Mouse (Mus musculus) neural tube, embryonic 12.5 days (tissue): ENCODE measurements around the gene Qser1. TPM values are rescaled to one million over a fixed set of nuclear protein-coding genes. Genes with fewer than 3 reads are reported as not detected.
"Not testable (repeated sequence)": the region's sequence is repeated elsewhere in the genome, so short reads cannot be mapped to it uniquely, and the experiment has no call there.

Source experiments
- ATAC-seq: fragments of 200-750 bp; cut with Nextera tagmentation; 2 replicates; pipeline ENCODE4 v1.8.0; 2017; ENCODE audit warnings: low read depth, mild to moderate bottlenecking, moderate TSS enrichment, moderate library complexity; ENCODE audit not compliant: low FRiP score
- H3K27ac ChIP-seq: fragments of 300-500 bp; sonication (generic); 2 replicates; pipeline ENCODE4 v1.5.1; 2016
- H3K27me3 ChIP-seq: fragments of 300-500 bp; sonication (generic); replicated peaks from 2 replicates; pipeline ENCODE4 v1.6.1; 2016; ENCODE audit warnings: mild to moderate bottlenecking
- H3K36me3 ChIP-seq: fragments of 300-500 bp; sonication (generic); 2 replicates; pipeline ENCODE4 v1.6.1; 2016; ENCODE audit warnings: mild to moderate bottlenecking
- H3K4me1 ChIP-seq: fragments of 300-500 bp; sonication (generic); 2 replicates; pipeline ENCODE4 v1.6.1; 2016
- H3K4me2 ChIP-seq: fragments of 300-500 bp; sonication (generic); replicated peaks from 2 replicates; pipeline ENCODE4 v1.6.1; 2016; ENCODE audit warnings: mild to moderate bottlenecking
- H3K4me3 ChIP-seq: fragments of 300-500 bp; sonication (generic); 2 replicates; pipeline ENCODE4 v1.5.1; 2016
- H3K9ac ChIP-seq: fragments of 300-500 bp; sonication (generic); 2 replicates; pipeline ENCODE4 v1.6.1; 2016; ENCODE audit warnings: mild to moderate bottlenecking
- H3K9me3 ChIP-seq: fragments of 300-500 bp; sonication (generic); 2 replicates; pipeline ENCODE4 v1.6.1; 2016; ENCODE audit warnings: mild to moderate bottlenecking
- WGBS: fragments of 180-500 bp; shearing (Covaris S2); methylation state at CpG from one replicate; pipeline ENCODE4 v1.1.7; 2016; 5-methylcytosine and 5-hydroxymethylcytosine counted together
- polyA plus RNA-seq: library from polyadenylated mRNA; unstranded; fragments of >200 nt; fragmentation: Nextera tagmentation; extraction: Ambion mirVana; gene quantifications from 2 replicates; pipeline ENCODE4 v1.2.1, GENCODE M21; 2016

The Qser1 gene
- polyA plus RNA-seq, 1 experiment from 2014 or later: 8.7 TPM

- H3K9me3 ChIP-seq: no peaks in the 10 kb centered on the region
- WGBS: 35% methylated on average over 16 of the region's 16 CpGs
- no peak overlapping the region for H3K9ac ChIP-seq
- H3K36me3 ChIP-seq: no peaks in the 10 kb centered on the region
- peaks cover 8% of the 10 kb centered on the region; the same call in 1 of the 2 replicates for H3K4me1 ChIP-seq
- no peak overlapping the region for H3K4me3 ChIP-seq
- H3K27ac ChIP-seq: no peak overlapping the region
- ATAC-seq: no peak
- peaks cover 20% of the 10 kb centered on the region for H3K27me3 ChIP-seq
- H3K4me2 ChIP-seq: peak overlapping the region; percentile 96
Measured at GRCm38 (mm10) chr2:104848235-104849161, 31.9 kb upstream of the Qser1 start.

- no peaks in the 10 kb centered on the region for H3K36me3 ChIP-seq
- ATAC-seq: no peak
- H3K4me2 ChIP-seq: no peak overlapping the region
- H3K9ac ChIP-seq: no peak overlapping the region
- peaks cover 20% of the 10 kb centered on the region for H3K27me3 ChIP-seq
- H3K4me1 ChIP-seq: peaks cover 8% of the 10 kb centered on the region; the same call in 1 of the 2 replicates
- H3K27ac ChIP-seq: no peak overlapping the region
- 63% methylated on average over 2 of the region's 2 CpGs for WGBS
- H3K4me3 ChIP-seq: no peak overlapping the region
- H3K9me3 ChIP-seq: no peaks in the 10 kb centered on the region
Measured at GRCm38 (mm10) chr2:104847645-104848044, 31.1 kb upstream of the Qser1 start.

- H3K27me3 ChIP-seq: peaks cover 20% of the 10 kb centered on the region
- no peak for ATAC-seq
- WGBS: 31% methylated on average over 4 of the region's 4 CpGs
- H3K27ac ChIP-seq: no peak overlapping the region
- H3K9ac ChIP-seq: no peak overlapping the region
- H3K4me3 ChIP-seq: no peak overlapping the region
- no peaks in the 10 kb centered on the region for H3K36me3 ChIP-seq
- peaks cover 8% of the 10 kb centered on the region; the same call in 1 of the 2 replicates for H3K4me1 ChIP-seq
- H3K9me3 ChIP-seq: no peaks in the 10 kb centered on the region
- H3K4me2 ChIP-seq: no peak overlapping the region
Measured at GRCm38 (mm10) chr2:104846638-104847414, 30.3 kb upstream of the Qser1 start.

DNA sequence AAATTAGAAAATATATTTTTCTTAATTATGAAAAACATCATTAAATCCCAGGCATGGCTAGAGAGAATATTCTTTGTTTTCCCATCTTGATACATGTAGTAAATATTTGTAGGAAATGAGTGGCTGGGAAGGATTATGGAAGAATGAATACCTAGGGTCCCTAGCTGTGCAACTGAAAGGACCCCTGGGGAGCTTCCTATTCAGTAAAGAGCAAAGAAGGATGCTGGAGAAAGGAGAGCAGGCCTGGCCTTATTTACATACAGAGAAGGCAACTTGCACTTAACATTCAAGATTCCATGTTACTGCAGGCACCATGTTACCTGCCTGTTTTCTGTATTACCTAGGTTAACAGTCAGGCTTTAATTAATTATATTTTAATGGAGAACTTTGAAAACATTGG is 26.0 kb upstream of the Qser1 start:
- Histone ChIP-seq H3K4me2 (no peak overlapping the region), H3K4me1 (no peaks in the 10 kb centered on the region), H3K27me3 (no peaks in the 10 kb centered on the region), H3K4me3 (no peak overlapping the region), H3K9me3 (no peaks in the 10 kb centered on the region), H3K9ac (no peak overlapping the region), H3K27ac (no peak overlapping the region), H3K36me3 (no peaks in the 10 kb centered on the region)
- no peak for ATAC-seq

GRCm38 (mm10) chr2:104841736-104842135 is 25.2 kb upstream of the Qser1 start:
- 91% methylated on average over 7 of the region's 7 CpGs for WGBS

GRCm38 (mm10) chr2:104840974-104841373 is 24.4 kb upstream of the Qser1 start:
- Histone ChIP-seq H3K4me1 (no peaks in the 10 kb centered on the region), H3K27me3 (no peaks in the 10 kb centered on the region), H3K36me3 (no peaks in the 10 kb centered on the region), H3K9ac (no peak overlapping the region), H3K4me3 (no peak overlapping the region), H3K27ac (no peak overlapping the region), H3K4me2 (no peak overlapping the region), H3K9me3 (no peaks in the 10 kb centered on the region)
- ATAC-seq: no peak

More at GRCm38 (mm10) chr2:104841736-104842135, 25.2 kb upstream of the Qser1 start:
- Histone ChIP-seq H3K4me1 (no peaks in the 10 kb centered on the region), H3K9ac (no peak overlapping the region), H3K36me3 (no peaks in the 10 kb centered on the region), H3K9me3 (no peaks in the 10 kb centered on the region), H3K4me3 (no peak overlapping the region), H3K4me2 (no peak overlapping the region), H3K27me3 (no peaks in the 10 kb centered on the region), H3K27ac (no peak overlapping the region)
- ATAC-seq: no peak

- Histone ChIP-seq H3K27ac (no peak overlapping the region), H3K9me3 (no peaks in the 10 kb centered on the region), H3K27me3 (no peaks in the 10 kb centered on the region), H3K4me1 (no peaks in the 10 kb centered on the region), H3K36me3 (no peaks in the 10 kb centered on the region), H3K4me2 (no peak overlapping the region), H3K9ac (no peak overlapping the region), H3K4me3 (no peak overlapping the region)
- no peak for ATAC-seq
- 90% methylated on average over 2 of the region's 2 CpGs for WGBS
Measured at GRCm38 (mm10) chr2:104832486-104832885, 15.9 kb upstream of the Qser1 start.

DNA sequence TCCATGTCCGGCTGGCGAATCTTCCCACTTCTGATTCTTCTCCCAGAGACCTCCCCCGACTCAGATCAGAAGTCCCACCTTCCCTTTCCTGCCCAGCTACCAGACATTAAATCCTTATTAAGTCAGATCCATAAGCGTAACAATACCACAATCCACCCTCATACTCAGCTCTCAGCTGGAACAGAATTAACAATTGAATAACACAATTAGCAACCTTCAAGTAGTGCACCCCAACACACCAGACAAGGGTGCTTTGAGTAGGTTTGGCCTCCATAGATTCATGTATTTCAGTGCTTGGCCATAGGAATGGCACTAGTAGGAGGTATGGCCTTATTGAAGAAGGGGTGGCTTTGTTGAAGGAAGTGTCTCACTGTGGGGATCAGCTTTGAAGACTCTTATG is 9.6 kb upstream of the Qser1 start:
- H3K4me2 ChIP-seq: no peak overlapping the region

DNA sequence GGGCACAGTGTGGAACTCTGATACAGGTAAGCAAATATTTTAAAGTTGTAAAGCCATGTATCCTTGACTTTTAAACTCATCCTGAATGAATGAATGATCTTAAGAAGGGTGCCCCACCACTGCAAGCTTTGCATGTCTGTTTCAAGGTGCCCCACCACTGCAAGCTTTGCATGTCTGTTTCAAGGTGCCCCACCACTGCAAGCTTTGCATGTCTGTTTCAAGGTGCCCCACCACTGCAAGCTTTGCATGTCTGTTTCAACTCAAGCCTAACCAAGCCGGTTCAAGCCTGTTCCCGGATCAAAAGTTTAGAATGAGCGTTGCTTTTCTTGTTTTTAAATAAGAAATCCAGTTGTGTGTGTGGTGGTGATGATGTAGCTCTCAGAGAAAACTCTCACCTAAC is 2.2 kb upstream of the Qser1 start:
- H3K4me3 ChIP-seq, H3K9me3 ChIP-seq, H3K4me2 ChIP-seq, H3K4me1 ChIP-seq, H3K9ac ChIP-seq, H3K27me3 ChIP-seq, ATAC-seq, H3K36me3 ChIP-seq, H3K27ac ChIP-seq: not testable (repeated sequence)
- WGBS: 87% methylated on average over 3 of the region's 3 CpGs

More for the DNA sequence above, 9.6 kb upstream of the Qser1 start:
- no peak for ATAC-seq
- H3K9me3 ChIP-seq: no peaks in the 10 kb centered on the region
- H3K36me3 ChIP-seq: no peaks in the 10 kb centered on the region
- H3K27me3 ChIP-seq: no peaks in the 10 kb centered on the region
- WGBS: 90% methylated on average over 4 of the region's 4 CpGs
- no peaks in the 10 kb centered on the region for H3K4me1 ChIP-seq
- H3K27ac ChIP-seq: no peak overlapping the region
- H3K4me3 ChIP-seq: no peak overlapping the region
- H3K9ac ChIP-seq: no peak overlapping the region

DNA sequence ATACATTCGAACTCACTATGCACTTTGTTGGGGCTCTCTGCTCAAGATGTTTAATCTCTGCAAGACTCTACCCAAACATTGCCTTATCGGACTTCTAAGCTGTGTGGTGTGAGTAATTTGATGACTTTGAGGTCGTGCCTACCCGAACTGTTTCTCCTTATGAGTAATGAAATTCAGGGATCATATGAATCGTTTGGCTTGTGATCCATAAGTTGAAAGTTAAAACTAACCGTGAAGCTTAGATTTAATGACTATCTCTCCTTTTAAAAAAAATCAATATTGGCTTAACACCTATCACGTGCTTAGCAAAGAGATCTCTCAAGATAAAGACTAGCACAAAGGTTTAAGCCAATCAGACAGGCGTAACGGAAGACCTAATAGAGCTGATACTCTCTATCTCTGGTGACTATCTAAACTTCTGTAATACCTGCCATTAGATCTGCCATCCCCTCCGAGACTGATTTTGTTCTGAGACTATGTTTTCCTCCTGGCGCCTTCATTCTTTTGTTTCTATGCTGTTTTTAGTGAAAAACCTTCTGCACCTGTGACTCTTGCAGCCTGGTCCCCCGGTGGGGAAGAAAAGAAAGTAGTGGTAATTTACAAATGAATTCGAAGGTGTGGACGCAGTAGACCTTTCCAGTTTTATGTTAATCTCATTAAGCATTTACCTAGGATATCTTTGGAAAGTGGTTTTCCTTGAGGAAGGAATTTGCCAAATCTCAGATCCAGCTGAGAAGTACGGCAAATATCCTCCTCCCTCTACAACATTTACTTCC is 1.2 kb upstream of the Qser1 start:
- H3K4me2 ChIP-seq: peak overlapping the region; percentile 65
- H3K9me3 ChIP-seq: no peaks in the 10 kb centered on the region
- H3K27ac ChIP-seq: no peak overlapping the region
- no peaks in the 10 kb centered on the region for H3K36me3 ChIP-seq
- 3% methylated on average over 15 of the region's 15 CpGs for WGBS
- ATAC-seq: no peak; the same call in 1 of the 2 replicates
- H3K4me3 ChIP-seq: peak overlapping the region; percentile 81
- H3K4me1 ChIP-seq: peaks cover 10% of the 10 kb centered on the region; the same call in 1 of the 2 replicates
- H3K9ac ChIP-seq: peak overlapping the region; percentile 96
- no peaks in the 10 kb centered on the region for H3K27me3 ChIP-seq

DNA sequence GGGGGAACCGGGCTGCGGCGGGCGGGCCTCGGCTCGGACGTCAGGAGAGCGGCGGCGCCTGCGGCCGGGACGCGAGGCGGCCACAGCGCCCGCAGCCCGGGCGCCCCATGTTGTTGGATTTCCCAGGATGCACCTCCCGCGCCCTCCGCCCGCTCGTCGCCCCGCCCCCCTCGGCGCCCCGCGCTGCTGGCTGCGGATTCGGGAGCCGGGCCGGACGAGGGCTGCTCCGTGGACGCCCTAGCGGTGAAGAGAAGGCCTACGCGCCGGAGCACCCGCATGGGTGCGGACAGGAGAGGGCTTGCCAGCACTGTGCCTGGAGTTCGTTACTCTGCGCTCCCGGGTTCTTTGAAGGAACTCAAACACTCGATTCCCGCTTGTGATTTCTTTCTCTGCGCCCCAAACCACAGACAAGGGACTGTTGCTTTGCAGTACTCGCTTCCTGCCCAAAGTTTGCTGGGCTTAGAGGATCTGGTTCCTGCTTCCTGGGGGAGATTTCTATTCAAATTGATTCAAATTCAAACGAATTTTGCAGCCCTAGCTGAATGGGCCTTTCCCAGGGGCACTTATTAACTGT is 393 bp upstream of the Qser1 start:
- H3K27me3 ChIP-seq: no peaks in the 10 kb centered on the region
- peaks cover 10% of the 10 kb centered on the region; the same call in 1 of the 2 replicates for H3K4me1 ChIP-seq
- ATAC-seq: peak; percentile 98
- H3K4me3 ChIP-seq: peak overlapping the region; percentile 81
- WGBS: under 1% methylated on average over 30 of the region's 51 CpGs
- H3K4me2 ChIP-seq: peak overlapping the region; percentile 65
- H3K27ac ChIP-seq: peak overlapping the region; percentile 95
- no peaks in the 10 kb centered on the region for H3K9me3 ChIP-seq
- peak overlapping the region; percentile 96 for H3K9ac ChIP-seq
- no peaks in the 10 kb centered on the region for H3K36me3 ChIP-seq
